Mouse (Mus musculus) forebrain, embryonic 16.5 days (tissue): ENCODE data around the gene Mrpl28. TPM values are rescaled to one million over a fixed set of nuclear protein-coding genes. Genes with fewer than 3 reads are reported as not detected.

ENCODE experiments used
- ATAC-seq: fragments of 200-750 bp; cut with Nextera tagmentation; 2 replicates; pipeline ENCODE4 v1.8.0; 2017; ENCODE audit warnings: mild to moderate bottlenecking, moderate library complexity
- H3K27ac ChIP-seq: fragments of 300-500 bp; sonication (generic); 2 replicates; pipeline ENCODE4 v1.5.1; 2014; ENCODE audit warnings: low read length, control low read depth
- H3K27me3 ChIP-seq: fragments of 300-500 bp; sonication (generic); replicated peaks from 2 replicates; pipeline ENCODE4 v1.6.1; 2014; ENCODE audit warnings: low read length; ENCODE audit not compliant: control insufficient read depth, insufficient read depth
- H3K36me3 ChIP-seq: fragments of 300-500 bp; sonication (generic); 2 replicates; pipeline ENCODE4 v1.6.1; 2014; ENCODE audit not compliant: control insufficient read depth, insufficient read depth
- H3K4me1 ChIP-seq: fragments of 300-500 bp; sonication (generic); replicated peaks from 2 replicates; pipeline ENCODE4 v1.6.1; 2014; ENCODE audit warnings: low read length; ENCODE audit not compliant: control insufficient read depth, insufficient read depth
- H3K4me2 ChIP-seq: fragments of 300-500 bp; sonication (generic); 2 replicates; pipeline ENCODE4 v1.6.1; 2014; ENCODE audit warnings: mild to moderate bottlenecking, low read length, control low read depth
- H3K4me3 ChIP-seq: fragments of 300-500 bp; sonication (generic); replicated peaks from 2 replicates; pipeline ENCODE4 v1.5.1; 2014; ENCODE audit warnings: mild to moderate bottlenecking, low read length, control low read depth
- H3K9ac ChIP-seq: fragments of 300-500 bp; sonication (generic); replicated peaks from 2 replicates; pipeline ENCODE4 v1.6.1; 2014; ENCODE audit warnings: low read depth, low read length, control low read depth
- H3K9me3 ChIP-seq: fragments of 300-500 bp; sonication (generic); 2 replicates; pipeline ENCODE4 v1.6.1; 2016; ENCODE audit warnings: low read length; ENCODE audit not compliant: control insufficient read depth
- WGBS: fragments of 180-500 bp; shearing (Covaris S2); extraction: QIAGEN DNeasy Blood & Tissue Kit; methylation state at CpG from one replicate; pipeline ENCODE4 v1.1.7; 2014; 5-methylcytosine and 5-hydroxymethylcytosine counted together
- polyA plus RNA-seq: library from polyadenylated mRNA; unstranded; fragments of >200 nt; fragmentation: Nextera tagmentation; extraction: Ambion mirVana; gene quantifications from 2 replicates; pipeline ENCODE4 v1.2.1, GENCODE M21; 2015

Mrpl28 gene
- polyA plus RNA-seq = 192 and 202 TPM in 2 replicates

DNA sequence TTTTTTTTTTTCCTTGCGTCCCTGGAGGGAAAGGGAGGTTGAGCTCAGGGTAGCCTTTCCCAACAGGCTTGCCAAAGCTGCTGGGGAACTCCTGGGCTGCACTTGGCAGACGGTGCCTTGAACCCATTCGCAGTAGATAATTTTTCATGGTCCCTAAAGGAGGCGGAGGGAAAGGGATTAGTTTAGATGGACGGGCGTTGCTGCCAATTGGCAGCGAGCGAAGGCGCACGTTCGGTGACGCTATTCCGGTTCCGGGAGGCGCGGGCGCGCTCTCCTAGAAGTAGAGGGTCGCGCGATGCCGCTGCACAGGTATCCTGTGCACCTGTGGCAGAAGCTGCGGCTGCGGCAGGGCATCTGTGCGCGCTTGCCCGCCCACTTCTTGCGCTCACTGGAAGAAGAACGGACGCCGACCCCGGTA is at the start of gene Mrpl28:
Gene Mrpl28, plus strand, starts transcription at position 234 of the 418 bp plus-strand sequence.
- peaks cover 11% of the 10 kb centered on the region for H3K4me1 ChIP-seq
- H3K4me2 ChIP-seq = peak within 1 kb of the TSS; percentile 91
- no peaks in the 10 kb centered on the region for H3K36me3 ChIP-seq
- H3K27ac ChIP-seq = no peak within 1 kb of the TSS
- peak; percentile 94 for ATAC-seq
- H3K9me3 ChIP-seq = no peaks in the 10 kb centered on the region
- peak within 1 kb of the TSS; percentile 74 for H3K4me3 ChIP-seq
- peak within 1 kb of the TSS; percentile 74 for H3K9ac ChIP-seq
- under 1% methylated on average over 31 of the region's 32 CpGs for WGBS
- H3K27me3 ChIP-seq = no peaks in the 10 kb centered on the region

- H3K27ac ChIP-seq = no peak overlapping the region
- no peak overlapping the region for H3K9ac ChIP-seq
- H3K4me3 ChIP-seq = no peak overlapping the region
- H3K36me3 ChIP-seq = no peaks in the 10 kb centered on the region
- no peak for ATAC-seq
- H3K27me3 ChIP-seq = 0 out of 2 replicates have a peak, but pooled peaks cover 2% of the 10 kb centered on the region
- 74% methylated on average over 3 of the region's 3 CpGs for WGBS
- H3K4me1 ChIP-seq = no peaks in the 10 kb centered on the region
- no peak overlapping the region for H3K4me2 ChIP-seq
- H3K9me3 ChIP-seq = no peaks in the 10 kb centered on the region
Observed at GRCm38 (mm10) chr17:26075246-26075645, 48.1 kb upstream of the Mrpl28 start.

- Histone ChIP-seq H3K27me3 (no peaks in the 10 kb centered on the region), H3K27ac (no peak overlapping the region), H3K9ac (no peak overlapping the region), H3K4me2 (no peak overlapping the region), H3K9me3 (no peaks in the 10 kb centered on the region), H3K36me3 (no peaks in the 10 kb centered on the region), H3K4me3 (no peak overlapping the region), H3K4me1 (no peaks in the 10 kb centered on the region)
- WGBS = 63% methylated on average over 2 of the region's 2 CpGs
- ATAC-seq = no peak
Observed at GRCm38 (mm10) chr17:26078851-26079250, 44.4 kb upstream of the Mrpl28 start.

DNA sequence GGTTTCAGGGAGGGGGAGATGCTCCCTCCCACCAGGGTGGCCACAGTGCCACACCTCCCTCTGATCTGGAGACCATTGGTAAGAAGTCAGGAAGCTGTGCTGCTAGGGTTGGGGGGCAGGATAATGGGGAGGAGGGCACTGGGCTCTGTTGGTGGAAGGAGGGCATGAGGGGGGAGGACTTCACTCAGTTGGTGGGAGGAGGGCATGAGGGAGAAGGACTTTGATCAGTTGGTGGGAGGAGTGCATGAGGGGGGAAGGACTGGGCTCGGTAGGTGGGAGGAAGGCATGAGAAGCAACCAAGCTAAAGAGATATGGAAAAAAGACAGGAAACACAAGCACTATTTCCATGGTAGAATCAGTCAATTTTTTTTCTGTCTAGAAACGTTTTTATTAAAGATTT is 42.4 kb upstream of the Mrpl28 start:
- Histone ChIP-seq H3K27me3 (no peaks in the 10 kb centered on the region), H3K4me2 (no peak overlapping the region), H3K36me3 (no peaks in the 10 kb centered on the region), H3K27ac (no peak overlapping the region), H3K9ac (no peak overlapping the region), H3K9me3 (no peaks in the 10 kb centered on the region), H3K4me3 (no peak overlapping the region), H3K4me1 (no peaks in the 10 kb centered on the region)
- ATAC-seq = no peak
- WGBS = 49% methylated on average over 2 of the region's 2 CpGs

DNA sequence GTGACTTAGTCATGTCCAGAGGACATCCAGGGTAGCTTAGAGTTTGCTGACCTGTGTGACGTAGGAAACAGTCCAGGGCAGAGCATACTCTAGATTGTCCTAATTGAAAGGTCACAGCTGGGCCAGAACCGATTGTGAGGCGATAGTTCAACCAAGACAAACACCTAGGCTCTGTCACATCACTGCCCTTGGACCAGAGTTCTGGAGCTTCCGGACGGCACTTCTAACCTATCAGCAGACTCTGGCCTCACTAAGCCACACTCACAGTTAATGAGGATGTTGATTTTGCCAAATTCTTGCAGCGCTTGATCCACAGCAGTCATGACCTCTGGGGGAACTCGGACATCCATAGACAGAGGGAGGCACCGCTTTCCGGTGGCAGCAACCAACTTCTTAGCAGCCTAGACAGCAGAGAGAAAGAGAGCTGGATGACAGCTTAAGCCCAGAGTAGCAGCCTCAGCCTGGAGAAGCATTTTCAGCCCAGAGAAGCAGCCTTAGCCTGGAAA is 36.2 kb upstream of the Mrpl28 start:
- Histone ChIP-seq H3K36me3 (no peaks in the 10 kb centered on the region), H3K27ac (no peak overlapping the region), H3K9me3 (no peaks in the 10 kb centered on the region), H3K9ac (no peak overlapping the region), H3K4me1 (peaks cover 7% of the 10 kb centered on the region), H3K4me3 (no peak overlapping the region), H3K4me2 (no peak overlapping the region), H3K27me3 (no peaks in the 10 kb centered on the region)
- no peak for ATAC-seq
- WGBS = 90% methylated on average over 9 of the region's 9 CpGs

- Histone ChIP-seq H3K27me3 (no peaks in the 10 kb centered on the region), H3K4me2 (peak within 1 kb of the TSS; percentile 83), H3K9me3 (no peaks in the 10 kb centered on the region), H3K4me1 (peaks cover 7% of the 10 kb centered on the region), H3K9ac (peak within 1 kb of the TSS; percentile 74), H3K4me3 (peak within 1 kb of the TSS; percentile 58), H3K27ac (peak within 1 kb of the TSS; percentile 68), H3K36me3 (no peaks in the 10 kb centered on the region)
- 1% methylated on average over 32 of the region's 32 CpGs for WGBS
- peak; percentile 90 for ATAC-seq
Observed at GRCm38 (mm10) chr17:26089905-26090632, 33.2 kb upstream of the Mrpl28 start, which contains the start of gene Decr2. Gene Decr2 (minus strand): TSS chr17:26090337.

DNA sequence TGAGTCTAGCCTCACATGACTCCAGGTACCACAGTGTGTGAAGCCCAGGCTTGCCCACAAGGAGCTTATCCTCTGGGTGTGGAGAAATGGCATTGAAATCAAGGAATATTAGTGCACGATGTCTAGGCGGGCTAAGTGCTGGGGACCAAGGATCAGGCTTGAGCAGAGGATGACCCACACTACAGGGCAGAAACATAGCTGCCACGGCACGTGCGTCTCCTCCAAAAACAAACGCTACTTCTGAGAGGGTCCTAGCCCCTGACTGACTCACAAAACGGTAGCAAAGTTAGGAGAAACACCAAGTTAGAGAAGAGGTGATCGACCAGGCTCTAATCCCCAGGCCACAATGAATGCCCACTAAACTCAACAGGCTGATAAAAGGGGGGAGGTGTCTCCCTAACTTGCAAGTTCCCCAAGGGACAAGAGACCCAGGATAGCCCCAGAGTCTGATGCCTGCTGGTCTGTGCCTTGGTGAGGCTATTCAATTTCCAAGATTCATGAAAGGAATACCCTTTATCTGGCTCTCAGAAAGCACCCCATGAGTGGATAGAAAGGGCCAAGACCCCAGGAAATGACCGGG is 28.7 kb upstream of the Mrpl28 start:
- no peak for ATAC-seq
- Histone ChIP-seq H3K27ac (no peak overlapping the region), H3K4me1 (peaks cover 6% of the 10 kb centered on the region), H3K36me3 (no peaks in the 10 kb centered on the region), H3K4me3 (peak overlapping the region; percentile 60), H3K27me3 (no peaks in the 10 kb centered on the region), H3K9me3 (no peaks in the 10 kb centered on the region), H3K9ac (peak overlapping the region; percentile 79), H3K4me2 (peak overlapping the region; percentile 72)
- WGBS = 27% methylated on average over 9 of the region's 9 CpGs

DNA sequence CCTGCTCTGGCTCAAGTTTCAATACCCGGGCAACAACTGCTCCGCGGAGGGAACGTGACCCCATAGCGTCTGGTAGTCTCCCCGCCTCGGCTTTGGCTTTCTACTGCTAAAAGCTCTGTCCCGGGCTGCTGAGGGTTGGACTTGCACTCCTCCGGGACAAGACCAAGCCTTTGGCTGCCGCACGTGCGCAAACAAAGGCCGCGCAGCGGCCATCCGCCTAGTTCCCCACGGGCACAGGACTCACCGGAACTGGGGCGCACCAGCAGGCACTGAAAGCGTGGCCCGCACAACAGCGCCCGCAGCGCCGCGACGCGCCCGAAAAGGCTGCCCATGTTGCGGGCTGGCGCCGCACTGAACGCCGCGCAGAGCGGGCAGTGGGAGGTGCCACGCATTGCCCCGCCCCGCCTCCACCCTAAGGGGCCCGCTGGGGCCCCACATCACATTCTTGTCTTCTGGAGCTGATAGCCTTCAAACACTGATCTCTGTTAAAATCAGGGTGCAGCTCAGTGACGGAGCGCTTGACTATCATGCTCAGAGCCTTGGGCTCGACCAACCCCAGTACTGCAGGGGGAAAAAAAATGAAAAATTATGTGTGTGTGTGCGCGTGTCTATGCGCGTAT is 28.1 kb upstream of the Mrpl28 start, which contains the start of gene Nme4:
Gene Nme4, minus strand, starts transcription at position 482 of the 620 bp plus-strand sequence.
- no peaks in the 10 kb centered on the region for H3K36me3 ChIP-seq
- 0 out of 2 replicates have a peak, but pooled peaks cover 3% of the 10 kb centered on the region for H3K4me1 ChIP-seq
- peak within 1 kb of the TSS; percentile 60 for H3K4me3 ChIP-seq
- H3K9ac ChIP-seq = peak within 1 kb of the TSS; percentile 79
- H3K9me3 ChIP-seq = no peaks in the 10 kb centered on the region
- peak; percentile 76 for ATAC-seq
- H3K27me3 ChIP-seq = no peaks in the 10 kb centered on the region
- H3K27ac ChIP-seq = peak within 1 kb of the TSS; percentile 26; the same call in 1 of the 2 replicates
- peak within 1 kb of the TSS; percentile 72 for H3K4me2 ChIP-seq
- 2% methylated on average over 47 of the region's 47 CpGs for WGBS

DNA sequence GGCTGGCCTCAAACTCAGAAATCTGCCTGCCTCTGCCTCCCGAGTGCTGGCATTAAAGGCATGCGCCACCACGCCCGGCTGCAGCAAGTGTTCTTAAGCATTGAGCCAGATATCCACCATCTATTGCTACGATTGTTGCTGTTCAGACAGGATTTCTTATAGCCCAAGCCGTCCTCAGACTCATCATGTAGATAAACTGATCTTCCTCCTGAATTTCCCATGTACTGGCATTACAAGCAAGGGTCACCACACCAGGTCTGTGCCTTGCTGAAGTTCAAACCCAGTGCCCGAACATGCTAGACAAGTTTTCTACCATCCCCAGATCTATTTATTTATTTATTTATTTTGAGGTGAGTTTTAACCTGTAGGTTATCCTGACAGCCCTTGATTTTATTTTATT is 24.8 kb upstream of the Mrpl28 start:
- ATAC-seq = no peak
- no peak overlapping the region for H3K27ac ChIP-seq
- no peak overlapping the region for H3K4me2 ChIP-seq
- no peaks in the 10 kb centered on the region for H3K9me3 ChIP-seq
- WGBS = 92% methylated on average over 7 of the region's 7 CpGs
- no peak overlapping the region for H3K4me3 ChIP-seq
- no peaks in the 10 kb centered on the region for H3K36me3 ChIP-seq
- 0 out of 2 replicates have a peak, but pooled peaks cover 3% of the 10 kb centered on the region for H3K4me1 ChIP-seq
- H3K9ac ChIP-seq = no peak overlapping the region
- H3K27me3 ChIP-seq = no peaks in the 10 kb centered on the region
